Mouse (Mus musculus) thymus, adult 2 months (tissue): ENCODE measurements around the gene Olfml3. TPM values are rescaled to one million over a fixed set of nuclear protein-coding genes. Genes with fewer than 3 reads are reported as not detected.
A peak's percentile ranks its signal among the peaks of the same experiment; 100 is the strongest.

ENCODE experiments used
- DNase-seq: peaks from one replicate; pipeline ENCODE4 v3.0.0; 2021
- H3K27ac ChIP-seq: fragments of 200-500 bp; 2 replicates; pipeline ENCODE4 v1.5.1; 2012; ENCODE audit warnings: low read length, control low read depth; ENCODE audit not compliant: control insufficient read depth, insufficient read depth
- H3K27me3 ChIP-seq: fragments of 200-500 bp; 2 replicates; pipeline ENCODE4 v1.6.1; 2012; ENCODE audit warnings: mild to moderate bottlenecking, low read length, moderate library complexity, mixed read lengths; ENCODE audit not compliant: control insufficient read depth, insufficient read depth
- H3K36me3 ChIP-seq: fragments of 200-500 bp; 2 replicates; pipeline ENCODE4 v1.6.1; 2012; ENCODE audit warnings: mild to moderate bottlenecking, low read length, moderate library complexity; ENCODE audit not compliant: control insufficient read depth, insufficient read depth
- H3K4me1 ChIP-seq: fragments of 200-500 bp; replicated peaks from 2 replicates; pipeline ENCODE4 v1.6.1; 2012; ENCODE audit warnings: low read length; ENCODE audit not compliant: control insufficient read depth, insufficient read depth
- H3K4me3 ChIP-seq: fragments of 200-500 bp; 2 replicates; pipeline ENCODE4 v1.5.1; 2012; ENCODE audit warnings: mild to moderate bottlenecking, low read length, control low read depth, moderate library complexity; ENCODE audit not compliant: control insufficient read depth, insufficient read depth
- CTCF ChIP-seq: fragments of 200-500 bp; IDR thresholded peaks from 2 replicates; pipeline ENCODE4 v1.5.1; 2012; ENCODE audit warnings: mild to moderate bottlenecking, control low read depth, low read length, moderate library complexity, borderline replicate concordance; ENCODE audit not compliant: control insufficient read depth, poor library complexity, insufficient read depth; ENCODE audit errors: extremely low read depth
- POLR2A ChIP-seq: fragments of 200-500 bp; IDR thresholded peaks from 2 replicates; pipeline ENCODE4 v1.6.1; 2012; ENCODE audit warnings: mild to moderate bottlenecking, low read length, control low read depth, moderate library complexity; ENCODE audit not compliant: control insufficient read depth, poor library complexity, insufficient read depth; ENCODE audit errors: extremely low read depth
- WGBS: fragments of 180-500 bp; shearing (Covaris S2); methylation state at CpG from one replicate; pipeline ENCODE4 v1.1.7; 2018; 5-methylcytosine and 5-hydroxymethylcytosine counted together
- polyA plus RNA-seq: library from polyadenylated mRNA; depleted of rRNA; stranded (reverse); fragments of >200 nt; gene quantifications from 2 replicates; pipeline ENCODE4 v1.2.3, GENCODE M21; 2012

Olfml3 gene
- polyA plus RNA-seq, 1 experiment: 6.1 TPM

DNA sequence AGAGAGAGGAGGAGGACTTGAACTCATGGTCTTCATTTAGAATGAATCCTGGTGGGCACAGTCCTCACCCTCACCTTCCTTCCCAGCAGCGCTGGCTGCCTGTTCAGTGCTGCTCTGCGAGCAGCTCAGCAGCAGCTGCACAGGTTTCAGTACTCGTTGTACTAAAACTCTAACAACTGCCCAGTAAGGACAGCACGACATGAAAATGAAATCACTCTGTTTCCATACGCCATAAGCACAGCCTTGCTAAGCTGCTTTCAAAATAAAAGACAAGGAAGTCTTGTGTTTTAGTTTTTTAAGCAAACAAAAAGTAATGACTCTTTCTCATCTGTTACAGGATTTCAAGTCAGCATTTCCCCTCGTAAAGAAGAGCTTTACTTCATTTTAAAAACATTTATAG is 5.4 kb upstream of the Olfml3 start:
- DNase-seq: no peak
- 94% methylated on average over 6 of the region's 6 CpGs for WGBS
- Histone ChIP-seq H3K4me1 (peaks cover 5% of the 10 kb centered on the region), H3K27ac (no peak overlapping the region), H3K36me3 (peaks cover 66% of the 10 kb centered on the region), H3K4me3 (no peak overlapping the region), H3K27me3 (no peaks in the 10 kb centered on the region)
- TF ChIP-seq POLR2A: no peak

DNA sequence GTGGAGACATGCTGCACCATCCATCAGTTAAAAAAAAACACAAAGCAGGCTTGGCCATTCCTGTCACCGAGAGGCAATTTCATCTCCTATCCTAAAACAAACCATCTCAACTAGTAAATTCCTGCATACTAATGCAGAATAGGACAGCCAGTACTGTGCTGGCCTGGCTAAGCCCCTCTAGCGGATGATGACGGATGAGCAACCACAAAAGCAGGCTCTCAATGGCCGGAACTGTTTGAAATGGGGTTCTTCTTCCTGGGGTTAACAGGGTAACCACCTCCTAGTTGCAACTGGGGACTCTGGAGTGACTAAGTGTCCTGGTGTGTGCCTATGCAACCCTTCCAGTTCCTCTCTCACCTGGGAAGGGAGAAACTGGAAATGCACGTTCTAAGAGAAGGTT is 2.5 kb upstream of the Olfml3 start:
- no peaks in the 10 kb centered on the region for H3K27me3 ChIP-seq
- 47% methylated on average over 5 of the region's 5 CpGs for WGBS
- no peak overlapping the region for H3K27ac ChIP-seq
- H3K4me1 ChIP-seq: peaks cover 13% of the 10 kb centered on the region
- H3K4me3 ChIP-seq: no peak overlapping the region
- DNase-seq: peak; percentile 16
- TF ChIP-seq CTCF (no peak), POLR2A (no peak)
- H3K36me3 ChIP-seq: peaks cover 38% of the 10 kb centered on the region

DNA sequence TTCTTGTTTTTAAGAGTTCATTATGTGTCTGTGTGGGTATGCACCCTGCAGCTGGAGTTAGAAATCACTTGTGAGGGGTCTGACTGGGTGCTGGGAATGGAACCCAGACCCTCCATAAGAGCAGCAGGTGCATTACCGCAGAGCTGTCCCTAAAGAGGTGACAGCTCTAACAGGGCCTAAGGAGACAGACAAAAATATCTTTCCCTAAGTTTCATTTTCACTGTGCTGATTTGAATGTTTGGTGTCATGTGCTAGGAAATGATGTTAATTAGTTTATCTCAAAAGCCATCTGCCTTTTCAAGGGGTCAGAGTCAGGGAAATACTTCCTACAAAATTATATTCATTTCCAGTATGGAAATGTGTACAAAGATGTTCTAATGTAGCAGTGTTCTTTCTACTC is 1.5 kb upstream of the Olfml3 start, which contains the start of gene Gm10964:
Gene Gm10964, plus strand, starts transcription at position 38 of the 400 bp plus-strand sequence.
- Histone ChIP-seq H3K27ac (peak within 1 kb of the TSS; percentile 78), H3K27me3 (no peaks in the 10 kb centered on the region), H3K4me3 (peak within 1 kb of the TSS; percentile 26), H3K36me3 (peaks cover 28% of the 10 kb centered on the region), H3K4me1 (peaks cover 17% of the 10 kb centered on the region)
- no peak for TF ChIP-seq POLR2A
- TF ChIP-seq CTCF: no peak
- WGBS: 82% methylated on average over 1 of the region's 1 CpGs
- DNase-seq: no peak

DNA sequence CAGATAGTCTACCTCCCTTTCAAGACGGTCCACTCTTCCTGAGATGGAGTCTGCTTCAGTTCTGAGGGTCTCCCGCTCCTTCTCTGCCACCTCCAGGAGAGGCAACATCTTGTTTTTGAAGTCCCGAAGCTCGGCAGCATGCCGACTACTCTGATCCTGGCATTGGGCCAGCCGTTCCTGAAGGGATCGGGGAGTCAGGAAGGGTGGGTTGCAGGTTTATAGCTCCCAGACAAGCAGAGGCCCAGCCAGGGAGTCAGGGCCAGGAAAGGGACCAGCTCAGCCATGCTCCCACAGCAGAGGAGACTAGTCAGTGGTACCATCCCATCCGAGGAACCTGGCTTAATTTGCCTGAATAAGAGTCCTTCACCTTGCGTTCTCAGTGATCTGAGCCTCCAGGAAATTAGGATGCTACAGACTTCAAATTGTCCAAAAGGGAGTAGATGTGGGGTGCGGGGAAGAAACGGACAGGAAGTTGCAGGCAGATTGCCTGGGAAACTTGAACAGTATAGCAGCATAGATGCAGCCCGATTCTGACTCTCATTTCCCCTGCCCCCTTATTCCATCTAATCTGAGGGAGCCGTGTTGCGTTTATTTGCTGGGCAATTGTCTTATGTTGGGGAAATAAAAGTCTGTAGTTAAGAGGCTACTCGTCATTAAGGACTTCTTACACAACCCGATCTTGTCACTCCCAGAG is 593 bp downstream of the Olfml3 start:
- no peak overlapping the region for H3K4me3 ChIP-seq
- no peak overlapping the region for H3K27ac ChIP-seq
- peaks cover 11% of the 10 kb centered on the region; the same call in 1 of the 2 replicates for H3K36me3 ChIP-seq
- WGBS: 82% methylated on average over 16 of the region's 16 CpGs
- peaks cover 17% of the 10 kb centered on the region for H3K4me1 ChIP-seq
- TF ChIP-seq CTCF (no peak), POLR2A (no peak)
- no peak for DNase-seq
- H3K27me3 ChIP-seq: no peaks in the 10 kb centered on the region

DNA sequence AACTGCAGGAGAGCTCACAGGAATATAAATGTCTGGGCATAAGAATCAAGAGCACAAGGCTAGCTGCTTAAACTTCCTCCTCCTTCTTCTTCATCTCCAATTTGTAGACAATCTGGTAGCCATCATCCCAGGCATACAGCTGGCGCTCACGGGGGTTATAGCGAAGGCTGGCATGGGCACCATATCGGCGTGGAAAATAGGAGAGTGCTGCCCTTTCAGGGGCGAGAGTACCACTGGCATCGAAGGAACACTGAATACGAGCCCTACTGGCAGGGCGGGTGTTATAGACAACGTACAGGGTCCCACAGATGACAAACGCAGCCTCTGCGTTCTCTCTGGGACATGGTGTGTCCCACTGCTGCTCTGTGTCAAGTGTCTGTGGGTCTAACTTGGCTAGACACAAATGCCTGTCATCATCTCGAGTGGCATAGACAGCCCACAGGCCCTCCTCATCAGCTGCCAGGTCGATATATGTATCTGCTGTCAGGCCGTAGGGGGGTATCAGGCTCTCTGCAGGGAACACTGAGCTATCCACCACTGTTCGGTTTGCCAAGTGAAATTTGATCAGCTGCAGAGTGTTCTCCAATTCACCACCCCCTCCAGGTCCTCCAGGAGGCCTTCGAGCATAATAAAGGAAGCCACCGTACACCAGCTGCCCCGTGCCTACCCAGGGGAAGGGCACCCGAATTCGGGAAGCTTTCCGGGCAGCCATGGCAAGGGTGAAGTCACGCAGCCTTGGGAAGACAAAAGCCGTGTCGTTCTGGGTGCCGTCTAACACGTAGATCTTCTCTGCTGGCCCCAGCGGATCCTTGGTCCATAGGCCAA is 1.8 kb downstream of the Olfml3 start:
- Histone ChIP-seq H3K27me3 (no peaks in the 10 kb centered on the region), H3K36me3 (0 out of 2 replicates have a peak, but pooled peaks cover 5% of the 10 kb centered on the region), H3K4me3 (no peak overlapping the region), H3K27ac (no peak overlapping the region), H3K4me1 (peaks cover 17% of the 10 kb centered on the region)
- DNase-seq: no peak
- WGBS: 95% methylated on average over 28 of the region's 28 CpGs
- TF ChIP-seq CTCF (no peak), POLR2A (no peak)

DNA sequence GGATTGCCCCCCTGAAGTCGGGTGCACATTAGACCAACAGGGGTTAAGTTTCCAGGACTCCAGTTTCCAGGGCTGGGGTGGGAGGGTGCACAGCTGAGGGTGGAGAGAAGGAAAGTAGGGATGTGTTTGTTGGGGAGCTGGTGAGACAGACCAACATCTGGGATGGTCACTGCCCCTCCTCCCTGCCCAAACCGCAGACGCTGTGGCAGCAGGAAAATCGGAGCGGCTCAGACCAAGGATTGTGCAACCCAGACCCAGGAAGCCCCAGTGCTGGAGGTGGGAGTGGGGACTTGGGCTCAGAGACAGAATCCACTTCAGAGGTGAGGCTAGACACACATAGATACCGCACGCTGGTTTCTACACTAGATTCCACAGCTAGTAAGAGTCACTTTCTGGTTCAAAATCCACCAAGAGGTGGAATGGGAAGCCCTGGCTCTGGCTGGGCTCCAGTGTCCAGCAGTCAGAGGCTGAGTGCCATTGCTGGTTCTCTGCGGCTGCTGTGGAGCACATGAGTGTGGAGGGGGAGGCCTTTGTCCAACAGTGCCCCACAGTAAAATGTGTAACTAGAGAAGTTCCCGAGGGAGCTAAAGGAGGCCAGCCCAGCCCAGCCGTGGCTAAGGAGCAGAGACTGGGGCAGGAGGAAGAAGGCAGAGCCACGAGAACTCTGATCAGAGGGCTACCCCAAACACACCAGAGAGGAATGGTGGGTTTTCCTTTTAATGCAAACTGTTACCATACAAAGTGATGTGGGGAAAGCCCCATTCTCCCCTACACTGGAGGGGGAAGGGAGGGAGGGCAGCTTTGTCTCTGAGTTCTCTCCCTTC is 2.9 kb downstream of the Olfml3 start:
- no peak for DNase-seq
- 69% methylated on average over 11 of the region's 11 CpGs for WGBS
- Histone ChIP-seq H3K4me3 (no peak overlapping the region), H3K36me3 (no peaks in the 10 kb centered on the region), H3K4me1 (peaks cover 12% of the 10 kb centered on the region), H3K27ac (no peak overlapping the region), H3K27me3 (no peaks in the 10 kb centered on the region)
- TF ChIP-seq POLR2A (no peak), CTCF (no peak)
